In the genomic region with DNA sequence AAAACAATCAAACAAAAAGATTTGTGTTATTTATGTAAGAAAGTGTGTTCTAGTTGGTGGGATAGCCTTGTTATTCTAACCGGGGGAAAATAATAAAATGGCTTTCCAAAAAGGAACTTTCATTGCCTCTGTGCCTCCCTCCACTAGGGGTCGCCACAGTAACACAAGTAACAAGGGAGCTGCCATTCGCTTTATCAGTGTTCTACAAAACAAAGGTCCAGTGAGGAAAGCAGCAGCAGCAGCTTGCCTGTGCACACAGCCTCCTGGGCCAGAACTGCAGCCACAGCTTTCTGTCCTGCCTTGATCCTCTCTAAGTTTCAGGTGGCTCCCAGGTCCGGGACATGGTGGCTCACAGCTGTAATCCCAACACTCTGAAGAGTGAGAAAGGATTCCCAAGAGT, we compare ENCODE assay signal across 8 mouse cellular contexts. TPM values are rescaled to one million over a fixed set of nuclear protein-coding genes. Genes with fewer than 3 reads are reported as not detected.
A peak's percentile ranks its signal among the peaks of the same experiment; 100 is the strongest.
DNase-seq lines count a peak whose midpoint lies in the region; ATAC-seq and TF ChIP-seq lines count a peak whose summit lies in the region.

No protein-coding gene starts in this region.

- TF ChIP-seq CTCF in CH12.LX (conservative IDR thresholded peaks at IDR 0.05 in 1 of 2, IDR thresholded peaks at IDR 0.05 in 1 of 2; ENCODE audit: low read depth in 2 of 2, low read length in 2 of 2): peak; percentile 81 to 97
- peak; percentile 97 for TF ChIP-seq CTCF in heart, postnatal 0 days (IDR thresholded peaks at IDR 0.05; ENCODE audit: low read depth)
- TF ChIP-seq CTCF in liver, postnatal 0 days (IDR thresholded peaks at IDR 0.05; ENCODE audit: low read depth): peak; percentile 94

- peak; percentile 59; the same call in 1 of the 2 replicates for ATAC-seq in erythroblast, adult 5-6 weeks (replicated peaks; ENCODE audit: low FRiP score, poor library complexity, severe bottlenecking)
- peak; percentile 78 for ATAC-seq in heart, postnatal 0 days (ENCODE audit: insufficient read depth, low read depth)
- ATAC-seq in liver, postnatal 0 days: peak; percentile 64
- no peak; the same call in 1 of the 2 replicates for ATAC-seq in neural tube, embryonic 15.5 days (ENCODE audit: low FRiP score)

- no peaks in the 10 kb centered on the region for H3K79me2 ChIP-seq in CH12.LX (replicated peaks; ENCODE audit: control insufficient read depth, extremely low read depth, insufficient read depth, poor library complexity, severe bottlenecking)

- DNase-seq in CH12.LX (ENCODE audit: extremely low read depth): peak; percentile 88
- DNase-seq in adrenal gland, postnatal 4 days (ENCODE audit: low spot score in 2 of 2): peak; percentile 60 to 69
- DNase-seq in heart, postnatal 0 days (ENCODE audit: low spot score): peak; percentile 94
- DNase-seq in kidney, postnatal 36 days: peak; percentile 90 to 94
- DNase-seq in liver, postnatal 0 days: peak; percentile 83
- peak; percentile 75 for DNase-seq in testis, postnatal 14 days (ENCODE audit: low spot score)

- peaks cover 0 to 15% of the 10 kb centered on the region in 2 experiments; a peak in 2 of 4 replicates for H3K4me1 ChIP-seq in CH12.LX (ENCODE audit: control insufficient read depth in 1 of 2, insufficient read depth in 2 of 2)
- no peaks in the 10 kb centered on the region for H3K4me1 ChIP-seq in heart, postnatal 0 days (ENCODE audit: control insufficient read depth, insufficient read depth)
- peaks cover 2% of the 10 kb centered on the region; the same call in 1 of the 2 replicates for H3K4me1 ChIP-seq in liver, postnatal 0 days (ENCODE audit: insufficient read depth)
- H3K4me1 ChIP-seq in neural tube, embryonic 15.5 days: peaks cover 24% of the 10 kb centered on the region

- no peak overlapping the region for H3K4me3 ChIP-seq in CH12.LX (replicated peaks in 1 of 3; ENCODE audit: low read depth in 2 of 3, low read length in 2 of 3, poor library complexity in 1 of 3)
- H3K4me3 ChIP-seq in heart, postnatal 0 days (ENCODE audit: low read depth, low read length): no peak overlapping the region
- no peak overlapping the region for H3K4me3 ChIP-seq in liver, postnatal 0 days (ENCODE audit: low read depth, low read length)
- no peak overlapping the region for H3K4me3 ChIP-seq in neural tube, embryonic 15.5 days (replicated peaks)

- TF ChIP-seq POLR2A in CH12.LX (IDR thresholded peaks at IDR 0.05; ENCODE audit: low read depth, low read length): no peak

- TF ChIP-seq EP300 in CH12.LX (IDR thresholded peaks at IDR 0.05; ENCODE audit: low read length): no peak
- no peak for TF ChIP-seq EP300 in heart, postnatal 0 days (IDR thresholded peaks at IDR 0.05; ENCODE audit: low read depth)
- TF ChIP-seq EP300 in liver, postnatal 0 days (IDR thresholded peaks at IDR 0.05; ENCODE audit: low read depth): no peak

- no peaks in the 10 kb centered on the region for H3K36me3 ChIP-seq in CH12.LX (replicated peaks in 1 of 2; ENCODE audit: control insufficient read depth in 1 of 2, insufficient read depth in 1 of 2, low read length in 1 of 2)
- H3K36me3 ChIP-seq in heart, postnatal 0 days (replicated peaks; ENCODE audit: control insufficient read depth, insufficient read depth, low read length): peaks cover 5% of the 10 kb centered on the region; the same call in 1 of the 2 replicates
- no peaks in the 10 kb centered on the region for H3K36me3 ChIP-seq in liver, postnatal 0 days (replicated peaks; ENCODE audit: insufficient read depth, low read length)
- peaks cover 8% of the 10 kb centered on the region for H3K36me3 ChIP-seq in neural tube, embryonic 15.5 days

- WGBS in heart, postnatal 0 days: 4% methylated on average over 4 of the region's 4 CpGs
- 9% methylated on average over 4 of the region's 4 CpGs for WGBS in liver, postnatal 0 days (ENCODE audit: insufficient replicate concordance)
- 3% methylated on average over 4 of the region's 4 CpGs for WGBS in neural tube, embryonic 15.5 days

- H3K27me3 ChIP-seq in CH12.LX (replicated peaks): peaks cover 36% of the 10 kb centered on the region
- no peaks in the 10 kb centered on the region for H3K27me3 ChIP-seq in heart, postnatal 0 days (ENCODE audit: control insufficient read depth, insufficient read depth, low read length)
- peaks cover 17% of the 10 kb centered on the region for H3K27me3 ChIP-seq in liver, postnatal 0 days (ENCODE audit: insufficient read depth, low read length)
- H3K27me3 ChIP-seq in neural tube, embryonic 15.5 days (replicated peaks): no peaks in the 10 kb centered on the region

- peak; percentile 96 for TF ChIP-seq RAD21 in CH12.LX (IDR thresholded peaks at IDR 0.05; ENCODE audit: low read depth, low read length)

- no peaks in the 10 kb centered on the region for H3K9me3 ChIP-seq in CH12.LX (replicated peaks; ENCODE audit: low read length)
- H3K9me3 ChIP-seq in heart, postnatal 0 days (replicated peaks; ENCODE audit: control insufficient read depth, low read length): no peaks in the 10 kb centered on the region
- H3K9me3 ChIP-seq in liver, postnatal 0 days (ENCODE audit: low read length): no peaks in the 10 kb centered on the region
- H3K9me3 ChIP-seq in neural tube, embryonic 15.5 days (replicated peaks): no peaks in the 10 kb centered on the region

- H3K27ac ChIP-seq in CH12.LX (ENCODE audit: insufficient read depth, low read depth): no peak overlapping the region
- H3K27ac ChIP-seq in heart, postnatal 0 days (ENCODE audit: low read depth): peak overlapping the region; percentile 62
- H3K27ac ChIP-seq in liver, postnatal 0 days (ENCODE audit: low read depth): no peak overlapping the region
- H3K27ac ChIP-seq in neural tube, embryonic 15.5 days (replicated peaks): peak overlapping the region; percentile 83

- H3K4me2 ChIP-seq in CH12.LX (ENCODE audit: insufficient read depth, low read depth, poor library complexity, severe bottlenecking): no peak overlapping the region
- no peak overlapping the region for H3K4me2 ChIP-seq in heart, postnatal 0 days (ENCODE audit: low read depth, low read length)
- H3K4me2 ChIP-seq in liver, postnatal 0 days (ENCODE audit: low read depth, low read length): no peak overlapping the region
- H3K4me2 ChIP-seq in neural tube, embryonic 15.5 days: no peak overlapping the region

- no peak overlapping the region for H3K9ac ChIP-seq in CH12.LX (ENCODE audit: insufficient read depth, low read depth)
- no peak overlapping the region for H3K9ac ChIP-seq in heart, postnatal 0 days (replicated peaks; ENCODE audit: low read depth, low read length)
- H3K9ac ChIP-seq in liver, postnatal 0 days (replicated peaks): no peak overlapping the region
- H3K9ac ChIP-seq in neural tube, embryonic 15.5 days (replicated peaks): no peak overlapping the region

- dilution Hi-C loops in CH12.LX (cut with MboI; ENCODE audit: extremely low pct_ligation_motif_present, extremely low pct_unique_long_range_greater_than_20kb, low sequenced_read_pairs): no loop called here

- in situ Hi-C loops in CH12.LX (cut with MboI; ENCODE audit: low pct_ligation_motif_present, low pct_unique_long_range_greater_than_20kb, low sequenced_read_pairs): no loop called here

RNA-seq across cellular contexts. Expression of a gene that starts 2.8 kb away (rescaled TPM):
- total RNA-seq in CH12.LX (2012; rRNA removed): not detected in 2 replicates
- total RNA-seq in CH12.LX (2014; rRNA removed): not detected in 2 replicates
- polyA plus RNA-seq in CH12.LX (2012; ENCODE audit: insufficient read length, low read depth): not detected in 2 replicates
- under 1 TPM in 1 of 2 experiments, not detected in 1; 0.25 TPM for total RNA-seq in adrenal gland, postnatal 4 days (2021)
- total RNA-seq in erythroblast, adult 5-6 weeks (2015; ENCODE audit: low replicate concordance): not detected in 2 replicates
- not detected in 2 replicates for total RNA-seq in erythroblast, adult 5-6 weeks (2017; ENCODE audit: low replicate concordance)
- total RNA-seq in heart, postnatal 0 days (2014; rRNA removed; ENCODE audit: low replicate concordance): not detected in 2 replicates
- polyA plus RNA-seq in heart, postnatal 0 days (2015; fragmentation: Nextera tagmentation; extraction: Ambion mirVana): 0.14 and 0.25 TPM in 2 replicates
- 0.14 TPM in 1 of 2 replicates, not detected in the other for polyA plus RNA-seq in liver, postnatal 0 days (2015; fragmentation: Nextera tagmentation; extraction: Ambion mirVana)
- 1.7 and 2.6 TPM in 2 replicates for polyA plus RNA-seq in neural tube, embryonic 15.5 days (2015; fragmentation: Nextera tagmentation; extraction: Ambion mirVana)

RNA-seq across cellular contexts. Expression of a gene that starts 10.0 kb away (rescaled TPM):
- total RNA-seq in CH12.LX (2012; rRNA removed): 4.5 and 5.2 TPM in 2 replicates
- 1.7 and 1.9 TPM in 2 replicates for total RNA-seq in CH12.LX (2014; rRNA removed)
- polyA plus RNA-seq in CH12.LX (2012; ENCODE audit: insufficient read length, low read depth): 6.0 and 7.3 TPM in 2 replicates
- total RNA-seq in adrenal gland, postnatal 4 days (2021): 10 to 100 TPM; 57.3 to 60.5 TPM
- 1.7 and 2.3 TPM in 2 replicates for total RNA-seq in erythroblast, adult 5-6 weeks (2015; ENCODE audit: low replicate concordance)
- total RNA-seq in erythroblast, adult 5-6 weeks (2017; ENCODE audit: low replicate concordance): 0.98 and 1.5 TPM in 2 replicates
- total RNA-seq in heart, postnatal 0 days (2014; rRNA removed; ENCODE audit: low replicate concordance): 51.3 and 55.5 TPM in 2 replicates
- 3.9 and 5.1 TPM in 2 replicates for polyA plus RNA-seq in heart, postnatal 0 days (2015; fragmentation: Nextera tagmentation; extraction: Ambion mirVana)
- polyA plus RNA-seq in liver, postnatal 0 days (2015; fragmentation: Nextera tagmentation; extraction: Ambion mirVana): 1.2 TPM in 2 replicates
- polyA plus RNA-seq in neural tube, embryonic 15.5 days (2015; fragmentation: Nextera tagmentation; extraction: Ambion mirVana): 9.7 and 14.1 TPM in 2 replicates

RNA-seq across cellular contexts. Expression of a gene that starts 22.7 kb away (rescaled TPM):
- 24.0 and 30.3 TPM in 2 replicates for total RNA-seq in CH12.LX (2012; rRNA removed)
- total RNA-seq in CH12.LX (2014; rRNA removed): 47.6 and 61.4 TPM in 2 replicates
- 55.9 and 86.4 TPM in 2 replicates for polyA plus RNA-seq in CH12.LX (2012; ENCODE audit: insufficient read length, low read depth)
- total RNA-seq in adrenal gland, postnatal 4 days (2021): 1 to 10 TPM in 1 of 2 experiments, under 1 TPM in 1; 0.95 to 2.1 TPM
- total RNA-seq in erythroblast, adult 5-6 weeks (2015; ENCODE audit: low replicate concordance): 2.1 and 2.3 TPM in 2 replicates
- total RNA-seq in erythroblast, adult 5-6 weeks (2017; ENCODE audit: low replicate concordance): 0.43 and 7.9 TPM in 2 replicates
- 0.08 and 0.81 TPM in 2 replicates for total RNA-seq in heart, postnatal 0 days (2014; rRNA removed; ENCODE audit: low replicate concordance)
- 3.4 TPM in 2 replicates for polyA plus RNA-seq in heart, postnatal 0 days (2015; fragmentation: Nextera tagmentation; extraction: Ambion mirVana)
- polyA plus RNA-seq in liver, postnatal 0 days (2015; fragmentation: Nextera tagmentation; extraction: Ambion mirVana): 9.9 and 10.4 TPM in 2 replicates
- 4.3 and 6.7 TPM in 2 replicates for polyA plus RNA-seq in neural tube, embryonic 15.5 days (2015; fragmentation: Nextera tagmentation; extraction: Ambion mirVana)

RNA-seq across cellular contexts. Expression of a gene that starts 49.9 kb away (rescaled TPM):
- total RNA-seq in CH12.LX (2012; rRNA removed) (not detected in 2 replicates), CH12.LX (2014; rRNA removed) (not detected in 2 replicates)
- not detected in 2 replicates for polyA plus RNA-seq in CH12.LX (2012; ENCODE audit: insufficient read length, low read depth)
- 10 to 100 TPM; 29.7 to 34.5 TPM for total RNA-seq in adrenal gland, postnatal 4 days (2021)
- 0.63 TPM in 1 of 2 replicates, not detected in the other for total RNA-seq in erythroblast, adult 5-6 weeks (2015; ENCODE audit: low replicate concordance)
- 0.17 TPM in 1 of 2 replicates, not detected in the other for total RNA-seq in erythroblast, adult 5-6 weeks (2017; ENCODE audit: low replicate concordance)
- total RNA-seq in heart, postnatal 0 days (2014; rRNA removed; ENCODE audit: low replicate concordance): 32.2 and 34.9 TPM in 2 replicates
- polyA plus RNA-seq in heart, postnatal 0 days (2015; fragmentation: Nextera tagmentation; extraction: Ambion mirVana): 7.2 and 8.0 TPM in 2 replicates
- 1.9 and 2.1 TPM in 2 replicates for polyA plus RNA-seq in liver, postnatal 0 days (2015; fragmentation: Nextera tagmentation; extraction: Ambion mirVana)
- 69.2 and 82.7 TPM in 2 replicates for polyA plus RNA-seq in neural tube, embryonic 15.5 days (2015; fragmentation: Nextera tagmentation; extraction: Ambion mirVana)

RNA-seq across cellular contexts. Expression of a gene that starts 51.8 kb away (rescaled TPM):
- total RNA-seq in CH12.LX (2012; rRNA removed) (2.8 and 3.8 TPM in 2 replicates), CH12.LX (2014; rRNA removed) (10.5 and 10.8 TPM in 2 replicates)
- 10.1 and 12.5 TPM in 2 replicates for polyA plus RNA-seq in CH12.LX (2012; ENCODE audit: insufficient read length, low read depth)
- not detected for total RNA-seq in adrenal gland, postnatal 4 days (2021)
- not detected in 2 replicates for total RNA-seq in erythroblast, adult 5-6 weeks (2015; ENCODE audit: low replicate concordance)
- total RNA-seq in erythroblast, adult 5-6 weeks (2017; ENCODE audit: low replicate concordance): not detected in 2 replicates
- total RNA-seq in heart, postnatal 0 days (2014; rRNA removed; ENCODE audit: low replicate concordance): 2.8 TPM in 1 of 2 replicates, not detected in the other
- not detected in 2 replicates for polyA plus RNA-seq in heart, postnatal 0 days (2015; fragmentation: Nextera tagmentation; extraction: Ambion mirVana)
- 0.53 and 0.94 TPM in 2 replicates for polyA plus RNA-seq in liver, postnatal 0 days (2015; fragmentation: Nextera tagmentation; extraction: Ambion mirVana)
- polyA plus RNA-seq in neural tube, embryonic 15.5 days (2015; fragmentation: Nextera tagmentation; extraction: Ambion mirVana): 1.9 TPM in 1 of 2 replicates, not detected in the other

Comparison
In these comparisons a context has a peak if more than half of its experiments do, and no peak if none do; other contexts are left out.
1. H3K27ac ChIP-seq: peak in heart, postnatal 0 days (single experiment) and neural tube, embryonic 15.5 days (single experiment); none in CH12.LX (single experiment) and liver, postnatal 0 days (single experiment).
2. Peak in every context shown above with its lines, with median percentiles within 50 percentile points of each other: DNase-seq and CTCF ChIP-seq.